Mouse (Mus musculus): ENCODE data around the gene Ttc28. TPM values are rescaled to one million over a fixed set of nuclear protein-coding genes. Genes with fewer than 3 reads are reported as not detected.
A peak's percentile ranks its signal among the peaks of the same experiment; 100 is the strongest.

The Ttc28 gene
- total RNA-seq, 4 experiments from 2014 or later = 9.6 to 13.2 (median 11.1) TPM

GRCm38 (mm10) chr5:111269613-111270205, 390.1 kb downstream of the Ttc28 start:
- DNase-seq (ENCODE audit: low spot score in 2 of 2) = peak in 1 of 2 experiments; percentile 49

GRCm38 (mm10) chr5:111270246-111271002, 390.8 kb downstream of the Ttc28 start:
- DNase-seq (ENCODE audit: low spot score in 2 of 2) = no peak

- DNase-seq (ENCODE audit: low spot score in 2 of 2) = peak; percentile 43 to 67
Measured at GRCm38 (mm10) chr5:111273589-111273988, 394.0 kb downstream of the Ttc28 start.

GRCm38 (mm10) chr5:111274948-111275347, 395.3 kb downstream of the Ttc28 start:
- DNase-seq (ENCODE audit: low spot score in 2 of 2) = no peak

- DNase-seq (ENCODE audit: low spot score in 2 of 2) = no peak
Measured at GRCm38 (mm10) chr5:111284420-111285175, 405.0 kb downstream of the Ttc28 start.

GRCm38 (mm10) chr5:111287571-111287970, 408.0 kb downstream of the Ttc28 start:
- no peak for DNase-seq (ENCODE audit: low spot score in 2 of 2)

- no peak for DNase-seq (ENCODE audit: low spot score in 2 of 2)
Measured at GRCm38 (mm10) chr5:111288486-111288885, 408.9 kb downstream of the Ttc28 start.

GRCm38 (mm10) chr5:111290071-111290470, 410.5 kb downstream of the Ttc28 start:
- no peak for DNase-seq (ENCODE audit: low spot score in 2 of 2)

- peak; percentile 22 to 77 for DNase-seq (ENCODE audit: low spot score in 2 of 2)
Measured at GRCm38 (mm10) chr5:111291639-111292038, 412.0 kb downstream of the Ttc28 start.

GRCm38 (mm10) chr5:111297801-111298200, 418.2 kb downstream of the Ttc28 start:
- no peak for DNase-seq (ENCODE audit: low spot score in 2 of 2)

- no peak for DNase-seq (ENCODE audit: low spot score in 2 of 2)
Measured at GRCm38 (mm10) chr5:111298706-111299105, 419.1 kb downstream of the Ttc28 start.

GRCm38 (mm10) chr5:111300776-111301175, 421.2 kb downstream of the Ttc28 start:
- DNase-seq (ENCODE audit: low spot score in 2 of 2) = no peak

GRCm38 (mm10) chr5:111301736-111302135, 422.1 kb downstream of the Ttc28 start:
- no peak for DNase-seq (ENCODE audit: low spot score in 2 of 2)

- no peak for DNase-seq (ENCODE audit: low spot score in 2 of 2)
Measured at GRCm38 (mm10) chr5:111304730-111305129, 425.1 kb downstream of the Ttc28 start.

GRCm38 (mm10) chr5:111310185-111310584, 430.6 kb downstream of the Ttc28 start:
- no peak for DNase-seq (ENCODE audit: low spot score in 2 of 2)

GRCm38 (mm10) chr5:111313833-111314232, 434.2 kb downstream of the Ttc28 start:
- DNase-seq (ENCODE audit: low spot score in 2 of 2) = no peak

GRCm38 (mm10) chr5:111315061-111315460, 435.5 kb downstream of the Ttc28 start:
- no peak for DNase-seq (ENCODE audit: low spot score in 2 of 2)

GRCm38 (mm10) chr5:111317526-111317925, 437.9 kb downstream of the Ttc28 start:
- DNase-seq (ENCODE audit: low spot score in 2 of 2) = no peak

- DNase-seq (ENCODE audit: low spot score in 2 of 2) = no peak
Measured at GRCm38 (mm10) chr5:111318946-111319345, 439.3 kb downstream of the Ttc28 start.

- no peak for DNase-seq (ENCODE audit: low spot score in 2 of 2)
Measured at GRCm38 (mm10) chr5:111325813-111326212, 446.2 kb downstream of the Ttc28 start.

- DNase-seq (ENCODE audit: low spot score in 2 of 2) = no peak
Measured at GRCm38 (mm10) chr5:111327420-111327819, 447.8 kb downstream of the Ttc28 start.

GRCm38 (mm10) chr5:111329782-111330416, 450.3 kb downstream of the Ttc28 start:
- DNase-seq (ENCODE audit: low spot score in 2 of 2) = no peak

All from left cerebral cortex, adult 8-10 months (tissue).